Mouse (Mus musculus) frontal cortex, postnatal 25 days (tissue): ENCODE data around the gene Rwdd1.
"Not testable (repeated sequence)": the region's sequence is repeated elsewhere in the genome, so short reads cannot be mapped to it uniquely, and the experiment has no call there.

Experiments
- DNase-seq, 2 experiments: peaks; one replicate each; pipeline ENCODE4 v3.0.0; 2022; ENCODE audit warnings: low spot score in 2 of 2

Rwdd1 gene

GRCm38 (mm10) chr10:34019302-34020075 lies at the start of gene Rwdd1:
Gene Rwdd1, minus strand, starts transcription at chr10:34019624.
- DNase-seq, result peak; percentile 93 to 94

- DNase-seq, result no peak
These were observed 47.2 kb upstream of the Rwdd1 start for GRCm38 (mm10) chr10:34066591-34066990.

GRCm38 (mm10) chr10:34053987-34054386 lies 34.6 kb upstream of the Rwdd1 start:
- no peak for DNase-seq

- DNase-seq, result no peak
These were observed 24.8 kb upstream of the Rwdd1 start, which contains the start of gene Calhm4 for GRCm38 (mm10) chr10:34044210-34044609. Gene Calhm4, minus strand, starts transcription at chr10:34044310.

- no peak for DNase-seq
These were observed 18.0 kb upstream of the Rwdd1 start, which contains the start of gene Trappc3l for GRCm38 (mm10) chr10:34037401-34037800. Gene Trappc3l, plus strand, starts transcription at chr10:34037597.

GRCm38 (mm10) chr10:34036587-34036986 lies 17.2 kb upstream of the Rwdd1 start:
- no peak for DNase-seq

- peak; percentile 48 to 54 for DNase-seq
These were observed 14.3 kb upstream of the Rwdd1 start for GRCm38 (mm10) chr10:34033630-34034305.

- no peak for DNase-seq
These were observed 10.9 kb upstream of the Rwdd1 start for GRCm38 (mm10) chr10:34030322-34030721.

- DNase-seq, result no peak
These were observed 600 bp downstream of the Rwdd1 start for GRCm38 (mm10) chr10:34018746-34019301.

- no peak for DNase-seq
These were observed 6.2 kb downstream of the Rwdd1 start for GRCm38 (mm10) chr10:34013241-34013640.

GRCm38 (mm10) chr10:34012581-34012980 lies 6.8 kb downstream of the Rwdd1 start:
- no peak for DNase-seq

- no peak for DNase-seq
These were observed 21.0 kb downstream of the Rwdd1 start for GRCm38 (mm10) chr10:33998397-33998796.

- DNase-seq, result not testable (repeated sequence)
These were observed 22.7 kb downstream of the Rwdd1 start for GRCm38 (mm10) chr10:33996686-33997085.

- peak; percentile 11 to 27 for DNase-seq
These were observed 32.7 kb downstream of the Rwdd1 start for GRCm38 (mm10) chr10:33986771-33987170.

- DNase-seq, result no peak
These were observed 44.5 kb downstream of the Rwdd1 start for GRCm38 (mm10) chr10:33974781-33975494.

GRCm38 (mm10) chr10:33952509-33952908 lies 66.9 kb downstream of the Rwdd1 start:
- DNase-seq, result no peak

GRCm38 (mm10) chr10:33950803-33951583 lies 68.4 kb downstream of the Rwdd1 start, which contains the start of gene Zup1:
Gene Zup1, minus strand, starts transcription at chr10:33951269.
- peak; percentile 64 to 74 for DNase-seq
